In genomic region chr13:69479906-69480305, GRCm38 (mm10) we compare ENCODE assay signal across 21 mouse cellular contexts. TPM values are rescaled to one million over a fixed set of nuclear protein-coding genes. Genes with fewer than 3 reads are reported as not detected.
DNase-seq lines count a peak whose midpoint lies in the region; ATAC-seq lines count a peak whose summit lies in the region.
"Had no signal": no experiment of that assay in that cellular context is flagged by ENCODE, and none has a peak within 500 bp of the region (broad histone marks: within the 10 kb centered on the region; RNA-seq: fewer than 3 reads in every experiment).

No protein-coding gene starts in this region.

- no peaks in the 10 kb centered on the region for H3K36me3 ChIP-seq in midbrain, embryonic 11.5 days (ENCODE audit: control insufficient read depth, insufficient read depth, low read length)
- H3K36me3 ChIP-seq in midbrain, embryonic 16.5 days (ENCODE audit: control insufficient read depth, insufficient read depth, low read length), result no peaks in the 10 kb centered on the region
- no peaks in the 10 kb centered on the region for H3K36me3 ChIP-seq in neural tube, embryonic 11.5 days (ENCODE audit: control insufficient read depth, insufficient read depth, low read length)
- H3K36me3 ChIP-seq in neural tube, embryonic 15.5 days, result no peaks in the 10 kb centered on the region
- H3K36me3 ChIP-seq: G1E had no signal

- no peaks in the 10 kb centered on the region for H3K9me3 ChIP-seq in midbrain, embryonic 11.5 days (ENCODE audit: control insufficient read depth, low read length)
- H3K9me3 ChIP-seq in midbrain, embryonic 16.5 days (replicated peaks; ENCODE audit: control insufficient read depth, low read length, poor library complexity, severe bottlenecking), result no peaks in the 10 kb centered on the region
- no peaks in the 10 kb centered on the region for H3K9me3 ChIP-seq in neural tube, embryonic 11.5 days (ENCODE audit: control insufficient read depth, low read length)
- no peaks in the 10 kb centered on the region for H3K9me3 ChIP-seq in neural tube, embryonic 15.5 days (replicated peaks)
- H3K9me3 ChIP-seq: G1E had no signal

- peak; percentile 4 for DNase-seq in cerebellum, adult 9-11 months
- no peak for DNase-seq in cerebellum, postnatal 14 days
- DNase-seq in heart, adult 11 months, result peak; percentile 59
- no peak for DNase-seq in heart, adult 18-20 months
- DNase-seq in midbrain, embryonic 11.5 days (ENCODE audit: low spot score, missing footprints), result peak; percentile 62
- peak; percentile 2 for DNase-seq in neural tube, embryonic 11.5 days (ENCODE audit: low spot score)
- DNase-seq: adrenal gland, adult 2 months; adrenal gland, adult 8-10 months; adrenal gland, postnatal 10 days; adrenal gland, postnatal 14 days; adrenal gland, postnatal 25 days; adrenal gland, postnatal 36 days; B cell, adult 2 months; cerebellum, adult 11 months; cerebellum, adult 11-12 months had no signal

- no peak for ATAC-seq in midbrain, embryonic 11.5 days (ENCODE audit: low FRiP score)
- ATAC-seq in midbrain, embryonic 16.5 days, result no peak
- ATAC-seq in neural tube, embryonic 11.5 days (ENCODE audit: insufficient read depth, low FRiP score, low TSS enrichment), result no peak
- ATAC-seq in neural tube, embryonic 15.5 days (ENCODE audit: low FRiP score), result no peak
- ATAC-seq: activated CD4-positive, CD25-positive, alpha-beta regulatory T cell, adult 4 months; CD4-positive, CD25-positive, alpha-beta regulatory T cell, adult 4 months; Patski had no signal

- no peak overlapping the region for H3K27ac ChIP-seq in midbrain, embryonic 11.5 days (ENCODE audit: low read depth, low read length)
- H3K27ac ChIP-seq in midbrain, embryonic 16.5 days (ENCODE audit: low read length), result no peak overlapping the region
- H3K27ac ChIP-seq in neural tube, embryonic 11.5 days (ENCODE audit: low read depth, low read length), result no peak overlapping the region
- no peak overlapping the region for H3K27ac ChIP-seq in neural tube, embryonic 15.5 days (replicated peaks)

- H3K4me3 ChIP-seq in midbrain, embryonic 11.5 days (ENCODE audit: low read depth, low read length), result no peak overlapping the region
- H3K4me3 ChIP-seq in midbrain, embryonic 16.5 days (ENCODE audit: low read depth, low read length), result no peak overlapping the region
- H3K4me3 ChIP-seq in neural tube, embryonic 11.5 days (ENCODE audit: low read depth, low read length), result no peak overlapping the region
- H3K4me3 ChIP-seq in neural tube, embryonic 15.5 days (replicated peaks), result no peak overlapping the region

- no peak overlapping the region for H3K9ac ChIP-seq in midbrain, embryonic 11.5 days (ENCODE audit: low read length)
- no peak overlapping the region for H3K9ac ChIP-seq in midbrain, embryonic 16.5 days (ENCODE audit: low read depth, low read length)
- no peak overlapping the region for H3K9ac ChIP-seq in neural tube, embryonic 11.5 days (ENCODE audit: low read length)
- no peak overlapping the region for H3K9ac ChIP-seq in neural tube, embryonic 15.5 days (replicated peaks)

- no peaks in the 10 kb centered on the region for H3K4me1 ChIP-seq in midbrain, embryonic 11.5 days (ENCODE audit: control insufficient read depth, insufficient read depth, low read length)
- H3K4me1 ChIP-seq in midbrain, embryonic 16.5 days (ENCODE audit: control insufficient read depth, insufficient read depth, low read length), result peaks cover 8% of the 10 kb centered on the region
- peaks cover 9% of the 10 kb centered on the region for H3K4me1 ChIP-seq in neural tube, embryonic 11.5 days (ENCODE audit: control insufficient read depth, insufficient read depth, low read length)
- H3K4me1 ChIP-seq in neural tube, embryonic 15.5 days, result peaks cover 23% of the 10 kb centered on the region

- H3K4me2 ChIP-seq in midbrain, embryonic 11.5 days, result no peak overlapping the region
- H3K4me2 ChIP-seq in midbrain, embryonic 16.5 days (ENCODE audit: low read length), result no peak overlapping the region
- no peak overlapping the region for H3K4me2 ChIP-seq in neural tube, embryonic 11.5 days (ENCODE audit: low read depth)
- no peak overlapping the region for H3K4me2 ChIP-seq in neural tube, embryonic 15.5 days

- H3K27me3 ChIP-seq in midbrain, embryonic 11.5 days (ENCODE audit: control insufficient read depth, insufficient read depth, low read length), result peaks cover 20% of the 10 kb centered on the region
- H3K27me3 ChIP-seq in midbrain, embryonic 16.5 days (ENCODE audit: control insufficient read depth, insufficient read depth, low read depth, low read length), result peaks cover 14% of the 10 kb centered on the region
- H3K27me3 ChIP-seq in neural tube, embryonic 11.5 days (ENCODE audit: control insufficient read depth, insufficient read depth, low read length), result peaks cover 19% of the 10 kb centered on the region
- peaks cover 15% of the 10 kb centered on the region for H3K27me3 ChIP-seq in neural tube, embryonic 15.5 days (replicated peaks)
- H3K27me3 ChIP-seq: Patski had no signal

- WGBS in midbrain, embryonic 11.5 days, result 62% methylated on average over 2 of the region's 2 CpGs
- WGBS in midbrain, embryonic 16.5 days, result 73% methylated on average over 2 of the region's 2 CpGs
- WGBS in neural tube, embryonic 11.5 days, result 47% methylated on average over 2 of the region's 2 CpGs
- 72% methylated on average over 2 of the region's 2 CpGs for WGBS in neural tube, embryonic 15.5 days

RNA-seq across cellular contexts. Expression of gene Nsun2, which starts 53.6 kb away (rescaled TPM):
- total RNA-seq in heart, adult 18-20 months (2021), result 10 to 100 TPM; 47.1 to 49.1 TPM
- 122 and 125 TPM in 2 replicates for polyA plus RNA-seq in midbrain, embryonic 11.5 days (2014; fragmentation: Nextera tagmentation; extraction: Ambion mirVana)
- 67.9 and 70.2 TPM in 2 replicates for polyA plus RNA-seq in midbrain, embryonic 16.5 days (2015; fragmentation: Nextera tagmentation; extraction: Ambion mirVana)
- 139 and 143 TPM in 2 replicates for polyA plus RNA-seq in neural tube, embryonic 11.5 days (2014; fragmentation: Nextera tagmentation; extraction: Ambion mirVana)
- 74.6 and 92.6 TPM in 2 replicates for polyA plus RNA-seq in neural tube, embryonic 15.5 days (2015; fragmentation: Nextera tagmentation; extraction: Ambion mirVana)

RNA-seq across cellular contexts. Expression of gene Tent4a, which starts 54.5 kb away (rescaled TPM):
- 10 to 100 TPM; 10.4 to 11.1 TPM for total RNA-seq in heart, adult 18-20 months (2021)
- 6.8 and 7.5 TPM in 2 replicates for polyA plus RNA-seq in midbrain, embryonic 11.5 days (2014; fragmentation: Nextera tagmentation; extraction: Ambion mirVana)
- polyA plus RNA-seq in midbrain, embryonic 16.5 days (2015; fragmentation: Nextera tagmentation; extraction: Ambion mirVana), result 5.4 and 6.3 TPM in 2 replicates
- polyA plus RNA-seq in neural tube, embryonic 11.5 days (2014; fragmentation: Nextera tagmentation; extraction: Ambion mirVana), result 8.5 and 10.5 TPM in 2 replicates
- polyA plus RNA-seq in neural tube, embryonic 15.5 days (2015; fragmentation: Nextera tagmentation; extraction: Ambion mirVana), result 6.2 and 6.5 TPM in 2 replicates

Comparison
In these comparisons a context has a peak if more than half of its experiments do, and no peak if none do; other contexts are left out.
1. DNase-seq: peak in cerebellum, adult 9-11 months (single experiment), heart, adult 11 months (single experiment), midbrain, embryonic 11.5 days (single experiment) and neural tube, embryonic 11.5 days (single experiment); none in cerebellum, postnatal 14 days (0 of 2) and heart, adult 18-20 months (0 of 2).